Mouse (Mus musculus) right cerebral cortex, adult 18-20 months (tissue): Measurements from ENCODE around the gene Lama2.

Source experiments
- DNase-seq: peaks from one replicate; pipeline ENCODE4 v3.0.0; 2022; ENCODE audit warnings: mixed read lengths

The Lama2 gene

GRCm38 (mm10) chr10:27174271-27174670 lies 445.3 kb downstream of the Lama2 start:
- DNase-seq = no peak

GRCm38 (mm10) chr10:27164738-27165137 lies 454.8 kb downstream of the Lama2 start:
- DNase-seq = no peak

GRCm38 (mm10) chr10:27162364-27162763 lies 457.2 kb downstream of the Lama2 start:
- DNase-seq = no peak

GRCm38 (mm10) chr10:27150220-27150619 lies 469.3 kb downstream of the Lama2 start:
- DNase-seq = no peak

GRCm38 (mm10) chr10:27140422-27140821 lies 479.1 kb downstream of the Lama2 start:
- DNase-seq = no peak

GRCm38 (mm10) chr10:27135768-27136167 lies 483.8 kb downstream of the Lama2 start:
- no peak for DNase-seq

- DNase-seq = peak; percentile 79
These were observed 486.4 kb downstream of the Lama2 start for GRCm38 (mm10) chr10:27133135-27133534.

- DNase-seq = peak; percentile 36
These were observed 492.1 kb downstream of the Lama2 start for GRCm38 (mm10) chr10:27127454-27127853.

GRCm38 (mm10) chr10:27123763-27124162 lies 495.8 kb downstream of the Lama2 start:
- peak; percentile 14 for DNase-seq

- DNase-seq = peak; percentile 4
These were observed 501.7 kb downstream of the Lama2 start for GRCm38 (mm10) chr10:27117815-27118214.

GRCm38 (mm10) chr10:27116938-27117647 lies 502.5 kb downstream of the Lama2 start:
- DNase-seq = no peak

- DNase-seq = no peak
These were observed 505.4 kb downstream of the Lama2 start for GRCm38 (mm10) chr10:27114131-27114530.

GRCm38 (mm10) chr10:27103811-27104210 lies 515.7 kb downstream of the Lama2 start:
- DNase-seq = peak; percentile 13

GRCm38 (mm10) chr10:27101800-27102353 lies 517.7 kb downstream of the Lama2 start:
- DNase-seq = no peak

GRCm38 (mm10) chr10:27077113-27077512 lies 542.4 kb downstream of the Lama2 start:
- no peak for DNase-seq

- DNase-seq = no peak
These were observed 550.6 kb downstream of the Lama2 start for GRCm38 (mm10) chr10:27068794-27069435.

- DNase-seq = no peak
These were observed 555.9 kb downstream of the Lama2 start for GRCm38 (mm10) chr10:27063671-27064070.

GRCm38 (mm10) chr10:27054488-27054887 lies 565.1 kb downstream of the Lama2 start:
- DNase-seq = no peak

- DNase-seq = peak; percentile 24
These were observed 572.4 kb downstream of the Lama2 start for GRCm38 (mm10) chr10:27047196-27047595.

GRCm38 (mm10) chr10:27041812-27042211 lies 577.7 kb downstream of the Lama2 start:
- DNase-seq = no peak

- DNase-seq = no peak
These were observed 596.9 kb downstream of the Lama2 start for GRCm38 (mm10) chr10:27022707-27023106.

- no peak for DNase-seq
These were observed 606.7 kb downstream of the Lama2 start for GRCm38 (mm10) chr10:27012804-27013365.

GRCm38 (mm10) chr10:27007364-27007763 lies 612.2 kb downstream of the Lama2 start:
- DNase-seq = no peak

- no peak for DNase-seq
These were observed 613.8 kb downstream of the Lama2 start for GRCm38 (mm10) chr10:27005716-27006115.
